Mouse (Mus musculus): Measurements from ENCODE around the gene Pomgnt2.

Gene Pomgnt2

GRCm38 (mm10) chr9:121959966-121960635, 36.8 kb downstream of the Pomgnt2 start:
- no peak for DNase-seq

GRCm38 (mm10) chr9:121952596-121952995, 44.3 kb downstream of the Pomgnt2 start:
- DNase-seq, result no peak

- DNase-seq, result no peak
Observed at GRCm38 (mm10) chr9:121951114-121951423, 45.8 kb downstream of the Pomgnt2 start.

- peak; percentile 78 to 92 for DNase-seq
Observed at GRCm38 (mm10) chr9:121950418-121951113, 46.3 kb downstream of the Pomgnt2 start, which contains the start of gene Fam198a. Fam198a (plus strand) TSS chr9:121950988.

- DNase-seq, result no peak
Observed at GRCm38 (mm10) chr9:121948431-121948830, 48.5 kb downstream of the Pomgnt2 start.

- peak; percentile 49 to 85 for DNase-seq
Observed at GRCm38 (mm10) chr9:121947784-121948183, 49.1 kb downstream of the Pomgnt2 start.

GRCm38 (mm10) chr9:121943628-121944027, 53.3 kb downstream of the Pomgnt2 start:
- no peak for DNase-seq

GRCm38 (mm10) chr9:121943005-121943404, 53.9 kb downstream of the Pomgnt2 start:
- DNase-seq, result no peak

GRCm38 (mm10) chr9:121937944-121938355, 59.0 kb downstream of the Pomgnt2 start:
- DNase-seq, result no peak

- DNase-seq, result no peak
Observed at GRCm38 (mm10) chr9:121937451-121937864, 59.5 kb downstream of the Pomgnt2 start.

- DNase-seq, result no peak
Observed at GRCm38 (mm10) chr9:121936952-121937351, 60.0 kb downstream of the Pomgnt2 start.

- DNase-seq, result no peak
Observed at GRCm38 (mm10) chr9:121934856-121935255, 62.1 kb downstream of the Pomgnt2 start.

Measured in kidney, postnatal 36 days (tissue).